Mouse (Mus musculus): Measurements from ENCODE around the gene Igsf11.

DNA sequence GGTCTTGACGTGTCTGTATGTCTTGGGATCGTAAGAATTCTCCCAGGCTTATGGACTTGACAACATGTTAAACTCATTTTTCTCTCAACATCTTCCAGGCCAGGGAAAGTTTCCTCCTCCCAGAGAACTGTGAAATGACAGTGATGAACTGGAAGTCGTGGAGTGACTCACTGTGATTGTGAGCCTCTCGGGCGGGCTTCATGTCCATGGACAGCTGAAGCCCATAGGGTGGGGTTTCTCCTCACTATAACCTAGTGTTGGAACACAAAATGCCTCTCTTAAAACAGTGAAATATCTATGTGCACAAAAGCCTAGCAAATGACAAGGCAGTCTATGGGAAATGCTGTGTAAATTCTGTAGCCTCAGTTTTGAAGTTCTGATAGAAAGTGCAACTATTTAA, 28.1 kb upstream of the Igsf11 start:
- TF ChIP-seq CTCF (IDR thresholded peaks at IDR 0.05; ENCODE audit: low read depth) (no peak), EP300 (optimal IDR thresholded peaks at IDR 0.05) (no peak)
